Mouse (Mus musculus) lung, postnatal 0 days (tissue): ENCODE data around the gene Orai1.

Experiments
- CTCF ChIP-seq: IDR thresholded peaks from 2 replicates; pipeline ENCODE4 v1.5.1; 2016; ENCODE audit warnings: antibody characterized with exemption, mild to moderate bottlenecking
- EP300 ChIP-seq: IDR thresholded peaks from 2 replicates; pipeline ENCODE4 v1.6.1; 2016; ENCODE audit warnings: antibody characterized with exemption, mild to moderate bottlenecking, control low read depth

DNA sequence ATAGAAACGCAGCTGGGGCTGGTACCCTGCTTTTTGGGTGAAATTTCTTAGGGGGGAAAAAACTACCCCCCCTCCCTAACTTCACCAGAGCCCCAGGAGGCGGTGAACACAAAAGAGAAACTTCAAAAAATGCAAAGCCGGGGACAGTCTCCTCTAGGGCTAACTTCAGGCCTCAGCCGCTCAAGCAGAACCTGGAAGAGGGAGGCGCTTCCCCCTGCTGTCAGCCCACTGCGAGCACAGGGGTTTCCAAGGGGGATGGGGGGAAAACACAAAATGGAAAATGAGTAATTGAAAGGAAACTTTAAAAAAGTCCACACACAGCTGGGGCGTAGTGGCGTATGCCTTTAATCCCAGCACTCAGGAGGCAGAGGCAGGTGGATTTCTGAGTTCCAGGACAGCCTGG lies 28.8 kb upstream of the Orai1 start:
- TF ChIP-seq CTCF (no peak), EP300 (no peak)
